Mouse (Mus musculus) hindbrain, embryonic 10.5 days (tissue): ENCODE measurements around the gene Mboat2. TPM values are rescaled to one million over a fixed set of nuclear protein-coding genes. Genes with fewer than 3 reads are reported as not detected.

Source experiments
- DNase-seq: peaks from one replicate; pipeline ENCODE4 v3.0.0-alpha.2; 2017; ENCODE audit warnings: low spot score
- H3K27ac ChIP-seq: fragments of 300-500 bp; sonication (generic); 2 replicates; pipeline ENCODE4 v1.5.1; 2016; ENCODE audit warnings: mild to moderate bottlenecking, moderate library complexity
- H3K27me3 ChIP-seq: fragments of 300-500 bp; sonication (generic); 2 replicates; pipeline ENCODE4 v1.6.1; 2016; ENCODE audit warnings: mild to moderate bottlenecking; ENCODE audit not compliant: poor library complexity, insufficient read depth, severe bottlenecking
- H3K36me3 ChIP-seq: fragments of 300-500 bp; sonication (generic); 2 replicates; pipeline ENCODE4 v1.6.1; 2016; ENCODE audit warnings: mild to moderate bottlenecking, moderate library complexity
- H3K4me1 ChIP-seq: fragments of 300-500 bp; sonication (generic); replicated peaks from 2 replicates; pipeline ENCODE4 v1.6.1; 2016; ENCODE audit warnings: mild to moderate bottlenecking
- H3K4me3 ChIP-seq: fragments of 300-500 bp; sonication (generic); 2 replicates; pipeline ENCODE4 v1.5.1; 2016; ENCODE audit warnings: mild to moderate bottlenecking, moderate library complexity
- H3K9me3 ChIP-seq: fragments of 300-500 bp; sonication (generic); 2 replicates; pipeline ENCODE4 v1.6.1; 2016; ENCODE audit warnings: mild to moderate bottlenecking, moderate library complexity
- WGBS: fragments of 180-500 bp; shearing (Covaris S2); methylation state at CpG from one replicate; pipeline ENCODE4 v1.1.7; 2016; 5-methylcytosine and 5-hydroxymethylcytosine counted together
- polyA plus RNA-seq: library from polyadenylated mRNA; unstranded; fragments of >200 nt; fragmentation: Nextera tagmentation; extraction: Ambion mirVana; gene quantifications from 2 replicates; pipeline ENCODE4 v1.2.1, GENCODE M21; 2016

Gene Mboat2
- polyA plus RNA-seq, 1 experiment from 2014 or later = 43.6 TPM

DNA sequence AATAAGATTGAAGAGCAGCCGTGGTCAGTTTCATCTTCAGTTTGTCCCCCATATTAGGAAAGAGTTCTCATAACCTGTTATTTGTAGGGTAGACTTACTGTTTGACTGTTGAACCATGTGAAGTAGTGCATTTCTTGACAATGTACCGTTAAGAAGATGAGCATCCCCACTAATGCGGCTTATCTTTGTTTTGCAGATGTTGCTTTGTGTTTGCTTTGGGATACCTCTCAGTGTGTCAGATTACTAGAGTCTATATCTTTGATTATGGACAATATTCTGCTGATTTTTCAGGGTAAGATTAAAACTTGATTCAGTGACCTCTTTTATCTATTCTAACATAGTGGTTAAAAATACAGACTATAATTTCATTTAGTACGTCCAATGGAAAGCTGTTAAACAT lies 93.3 kb downstream of the Mboat2 start:
- no peaks in the 10 kb centered on the region for H3K27me3 ChIP-seq
- H3K4me3 ChIP-seq = no peak overlapping the region
- H3K27ac ChIP-seq = no peak overlapping the region
- H3K4me1 ChIP-seq = peaks cover 19% of the 10 kb centered on the region
- H3K9me3 ChIP-seq = no peaks in the 10 kb centered on the region
- DNase-seq = no peak
- H3K36me3 ChIP-seq = peaks cover 18% of the 10 kb centered on the region
- WGBS = 90% methylated on average over 4 of the region's 4 CpGs

DNA sequence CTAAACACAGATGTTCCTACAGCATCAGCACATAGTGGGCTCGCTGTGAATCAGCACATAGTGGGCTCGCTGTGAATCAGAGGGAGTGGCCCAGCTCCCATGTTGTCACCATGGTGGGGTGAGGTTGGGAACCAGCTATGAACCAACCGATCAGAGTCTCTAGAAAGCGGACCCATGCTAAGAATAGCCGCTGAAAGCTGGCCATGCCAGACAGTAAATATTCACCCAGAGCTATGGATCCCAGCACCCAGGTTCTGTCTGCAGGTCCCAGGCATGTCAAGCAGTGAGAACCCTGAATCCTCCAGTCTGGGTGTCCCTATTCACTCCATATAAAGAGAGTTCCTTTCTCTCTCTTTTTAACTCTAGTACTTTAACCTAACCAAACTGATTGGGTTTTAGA lies 94.6 kb downstream of the Mboat2 start:
- WGBS = 78% methylated on average over 5 of the region's 5 CpGs
- no peak overlapping the region for H3K4me3 ChIP-seq
- no peaks in the 10 kb centered on the region for H3K9me3 ChIP-seq
- peaks cover 19% of the 10 kb centered on the region for H3K4me1 ChIP-seq
- DNase-seq = no peak
- H3K27ac ChIP-seq = no peak overlapping the region
- peaks cover 17% of the 10 kb centered on the region for H3K36me3 ChIP-seq
- H3K27me3 ChIP-seq = no peaks in the 10 kb centered on the region

DNA sequence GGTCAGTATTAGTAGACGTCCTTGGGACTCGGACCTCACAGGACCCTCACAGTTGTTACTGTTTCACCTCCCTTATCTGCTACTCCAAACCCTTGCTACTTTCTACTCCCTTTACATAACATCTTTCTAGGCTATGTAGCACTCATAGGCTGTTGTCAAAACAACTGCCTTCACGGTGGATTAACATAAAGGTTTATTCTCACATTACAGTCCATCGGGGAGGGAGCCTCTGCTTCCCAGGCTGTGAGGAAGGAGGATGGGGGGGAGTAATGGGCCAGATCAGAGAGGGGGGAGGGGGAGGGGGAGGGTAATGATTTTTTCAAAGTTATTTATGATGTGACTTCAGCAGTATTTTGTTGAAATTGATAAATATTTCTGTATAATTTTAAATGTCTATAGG lies 95.0 kb downstream of the Mboat2 start:
- H3K27ac ChIP-seq = no peak overlapping the region
- no peaks in the 10 kb centered on the region for H3K9me3 ChIP-seq
- no peaks in the 10 kb centered on the region for H3K27me3 ChIP-seq
- WGBS = 45% methylated on average over 4 of the region's 4 CpGs
- H3K4me3 ChIP-seq = no peak overlapping the region
- DNase-seq = no peak
- peaks cover 17% of the 10 kb centered on the region for H3K36me3 ChIP-seq
- H3K4me1 ChIP-seq = peaks cover 19% of the 10 kb centered on the region

DNA sequence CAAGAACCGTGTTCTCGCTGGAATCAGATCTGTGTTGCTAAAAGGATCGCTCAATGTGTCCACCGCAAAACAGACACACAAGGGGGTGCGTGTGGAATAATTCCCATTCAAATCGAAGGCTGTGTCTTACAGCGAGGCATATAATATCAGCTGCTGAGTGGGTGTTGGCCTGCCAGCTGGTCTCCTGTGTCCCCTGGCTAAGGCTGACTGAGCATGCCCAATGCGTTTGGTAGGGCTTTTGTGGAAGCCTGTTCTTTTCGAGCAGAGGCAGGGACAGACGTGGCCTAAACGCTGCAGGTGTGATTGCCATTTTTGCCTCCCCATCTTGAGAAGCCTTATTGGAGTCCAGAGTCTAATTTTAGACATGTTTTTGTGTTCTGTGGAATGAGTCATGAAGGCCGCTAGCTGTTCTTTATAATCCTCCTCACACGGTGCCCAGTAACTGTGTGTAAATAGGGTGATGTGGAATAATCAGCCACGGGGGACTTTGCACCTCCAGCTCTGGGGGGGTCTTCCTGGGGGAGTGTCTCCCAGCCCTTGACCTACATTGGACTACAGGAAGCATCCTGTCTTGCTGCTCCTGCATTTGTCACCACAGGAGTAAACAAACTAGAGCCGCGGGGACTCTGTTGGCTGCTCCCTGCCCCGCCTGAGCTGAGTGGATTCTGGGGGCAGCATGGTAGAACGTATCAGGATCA lies 97.5 kb downstream of the Mboat2 start:
- no peak for DNase-seq
- H3K4me3 ChIP-seq = no peak overlapping the region
- H3K4me1 ChIP-seq = peaks cover 30% of the 10 kb centered on the region
- no peaks in the 10 kb centered on the region for H3K27me3 ChIP-seq
- no peaks in the 10 kb centered on the region for H3K9me3 ChIP-seq
- 74% methylated on average over 18 of the region's 18 CpGs for WGBS
- H3K36me3 ChIP-seq = peaks cover 17% of the 10 kb centered on the region
- H3K27ac ChIP-seq = peak overlapping the region; percentile 67

DNA sequence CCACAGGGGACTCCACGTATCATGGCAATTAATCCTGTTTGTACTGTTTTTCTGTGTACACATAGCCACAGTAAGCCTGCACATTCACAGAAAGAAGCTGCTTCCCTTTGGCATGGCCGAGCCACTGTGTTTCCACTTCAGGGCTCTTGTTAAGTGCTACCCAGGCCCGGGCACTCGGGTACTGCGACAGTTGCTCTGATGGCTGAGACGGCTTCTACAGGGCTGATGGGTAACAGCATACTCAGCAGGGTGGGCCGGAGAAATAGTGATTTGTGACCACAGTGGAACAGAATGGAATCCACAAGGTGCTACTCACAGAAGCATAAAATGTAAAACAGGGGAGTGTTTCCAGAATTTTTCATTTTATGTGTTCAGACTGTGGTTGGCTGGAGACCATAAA lies 98.4 kb downstream of the Mboat2 start:
- no peaks in the 10 kb centered on the region for H3K27me3 ChIP-seq
- no peaks in the 10 kb centered on the region for H3K9me3 ChIP-seq
- DNase-seq = no peak
- H3K27ac ChIP-seq = peak overlapping the region; percentile 67; the same call in 1 of the 2 replicates
- H3K4me3 ChIP-seq = no peak overlapping the region
- WGBS = 89% methylated on average over 7 of the region's 7 CpGs
- H3K36me3 ChIP-seq = peaks cover 23% of the 10 kb centered on the region
- peaks cover 39% of the 10 kb centered on the region for H3K4me1 ChIP-seq

DNA sequence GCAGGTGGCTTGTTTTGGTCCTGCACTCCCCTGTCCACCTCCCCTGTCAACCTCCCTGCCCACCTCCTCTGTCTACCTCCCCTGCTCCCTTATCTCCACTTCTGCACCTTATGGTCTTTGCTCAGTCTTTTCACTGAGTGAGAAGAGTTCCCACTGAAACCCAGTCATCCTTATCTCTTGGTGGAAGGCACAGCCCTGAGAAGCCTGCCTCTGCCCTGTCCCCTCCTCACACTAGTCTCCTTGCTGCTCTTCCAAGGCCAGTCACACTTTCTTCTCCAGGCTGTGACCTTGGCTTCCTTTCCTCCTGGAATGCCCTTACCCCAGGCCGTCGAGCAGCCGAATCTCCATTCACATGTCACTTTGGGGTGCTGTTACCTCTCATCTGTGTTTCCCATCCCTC lies 100.1 kb downstream of the Mboat2 start:
- Histone ChIP-seq H3K36me3 (peaks cover 28% of the 10 kb centered on the region), H3K4me3 (no peak overlapping the region), H3K9me3 (no peaks in the 10 kb centered on the region), H3K27ac (no peak overlapping the region), H3K4me1 (peaks cover 33% of the 10 kb centered on the region), H3K27me3 (no peaks in the 10 kb centered on the region)
- no peak for DNase-seq
- WGBS = 81% methylated on average over 3 of the region's 3 CpGs

DNA sequence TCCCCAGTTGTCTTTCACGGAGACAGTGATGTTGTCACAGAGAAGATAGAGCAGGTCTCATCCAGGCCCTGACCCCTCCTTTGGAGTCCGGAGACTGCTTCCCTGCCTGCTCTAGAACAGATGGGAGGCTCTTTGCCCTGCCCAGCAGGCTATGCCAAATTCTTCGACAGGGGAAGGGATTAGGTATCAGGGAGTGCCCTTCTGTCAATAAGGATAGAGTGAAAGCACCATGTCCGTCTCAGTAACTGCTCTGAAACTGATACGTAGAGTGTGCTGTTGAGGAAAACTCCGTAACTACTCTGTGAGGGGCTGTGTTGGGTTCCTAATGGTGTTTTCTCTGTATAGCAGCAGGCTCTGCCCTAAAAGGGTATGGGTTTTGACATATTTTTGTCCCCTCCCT lies 101.4 kb downstream of the Mboat2 start:
- no peak for DNase-seq
- WGBS = 69% methylated on average over 6 of the region's 6 CpGs
- no peaks in the 10 kb centered on the region for H3K27me3 ChIP-seq
- H3K4me1 ChIP-seq = peaks cover 33% of the 10 kb centered on the region
- no peak overlapping the region for H3K27ac ChIP-seq
- H3K4me3 ChIP-seq = no peak overlapping the region
- H3K36me3 ChIP-seq = peaks cover 30% of the 10 kb centered on the region
- no peaks in the 10 kb centered on the region for H3K9me3 ChIP-seq

DNA sequence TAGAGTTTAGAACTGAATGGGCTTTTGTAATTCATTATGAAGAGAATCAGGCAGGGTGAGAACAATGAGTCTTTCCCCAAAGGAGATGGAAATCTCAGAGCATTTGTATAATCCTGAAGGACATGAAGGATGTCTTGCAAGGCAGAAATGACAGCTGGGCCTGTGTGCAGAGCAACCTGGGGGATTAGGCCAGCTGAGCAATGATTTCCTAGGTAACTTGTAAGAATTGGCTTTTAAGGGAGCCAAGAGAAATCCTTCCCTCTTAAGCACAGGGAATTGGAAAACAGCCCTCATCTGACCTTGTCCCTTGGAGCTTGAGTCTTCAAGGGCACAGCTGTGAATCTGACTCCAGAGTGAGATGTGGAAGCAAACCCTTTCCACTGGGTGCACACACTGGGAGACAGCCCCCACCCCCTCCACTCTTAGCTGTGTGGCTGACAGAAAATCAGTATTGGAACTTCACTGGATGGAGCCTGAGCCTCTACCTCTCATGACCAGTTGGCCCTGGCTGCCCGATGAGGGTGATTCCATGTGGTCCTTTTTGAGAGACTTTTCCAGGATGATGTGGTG lies 102.6 kb downstream of the Mboat2 start:
- H3K27ac ChIP-seq = no peak overlapping the region
- no peaks in the 10 kb centered on the region for H3K9me3 ChIP-seq
- 88% methylated on average over 1 of the region's 1 CpGs for WGBS
- H3K4me1 ChIP-seq = peaks cover 25% of the 10 kb centered on the region
- no peaks in the 10 kb centered on the region for H3K27me3 ChIP-seq
- no peak overlapping the region for H3K4me3 ChIP-seq
- H3K36me3 ChIP-seq = peaks cover 25% of the 10 kb centered on the region
- DNase-seq = no peak

DNA sequence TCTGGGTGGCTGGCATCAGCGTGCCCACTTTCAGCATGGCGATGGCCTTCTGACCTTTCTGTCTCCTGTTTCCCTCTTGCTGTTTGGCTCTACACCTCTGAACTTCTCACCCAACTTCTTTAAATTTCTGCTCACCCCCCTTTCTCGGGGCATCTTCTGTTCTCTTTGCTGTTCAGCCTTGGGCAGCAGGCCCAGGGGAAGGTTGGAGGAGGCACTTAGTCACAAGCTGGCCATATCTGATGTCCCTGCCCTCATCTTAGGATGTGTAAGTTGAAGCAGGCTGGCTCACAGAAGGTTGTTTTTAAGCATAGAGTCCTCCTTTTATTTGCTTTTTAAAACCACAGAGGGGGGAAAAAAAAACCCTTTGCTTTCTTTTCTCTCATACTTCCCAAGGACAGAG lies 103.3 kb downstream of the Mboat2 start:
- Histone ChIP-seq H3K27me3 (no peaks in the 10 kb centered on the region), H3K36me3 (peaks cover 20% of the 10 kb centered on the region), H3K4me3 (no peak overlapping the region), H3K9me3 (no peaks in the 10 kb centered on the region), H3K27ac (no peak overlapping the region), H3K4me1 (peaks cover 20% of the 10 kb centered on the region)
- 90% methylated on average over 3 of the region's 3 CpGs for WGBS
- no peak for DNase-seq

DNA sequence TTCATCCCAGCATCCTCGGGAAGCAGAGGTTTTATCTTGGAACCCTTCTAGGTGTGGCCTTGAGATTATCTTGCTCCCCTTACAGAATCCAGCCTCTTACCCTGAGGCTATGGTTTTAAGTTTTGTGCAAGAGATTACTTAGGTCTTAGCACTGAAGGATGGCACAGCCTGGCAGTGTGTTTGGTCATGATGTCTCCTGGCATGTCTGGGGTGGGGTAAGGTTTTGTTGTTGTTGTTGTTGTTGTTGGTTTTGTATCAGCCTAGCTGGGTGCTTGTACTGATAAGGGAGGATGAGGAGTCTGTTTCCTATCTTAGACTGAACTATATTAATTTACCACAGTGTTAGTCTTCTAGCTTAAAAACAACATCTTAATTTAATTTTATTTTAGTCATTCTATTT lies 105.6 kb downstream of the Mboat2 start:
- Histone ChIP-seq H3K4me1 (peaks cover 16% of the 10 kb centered on the region), H3K4me3 (no peak overlapping the region), H3K9me3 (no peaks in the 10 kb centered on the region), H3K27ac (no peak overlapping the region), H3K36me3 (peaks cover 42% of the 10 kb centered on the region), H3K27me3 (no peaks in the 10 kb centered on the region)
- DNase-seq = no peak
- WGBS = 76% methylated on average over 1 of the region's 1 CpGs

DNA sequence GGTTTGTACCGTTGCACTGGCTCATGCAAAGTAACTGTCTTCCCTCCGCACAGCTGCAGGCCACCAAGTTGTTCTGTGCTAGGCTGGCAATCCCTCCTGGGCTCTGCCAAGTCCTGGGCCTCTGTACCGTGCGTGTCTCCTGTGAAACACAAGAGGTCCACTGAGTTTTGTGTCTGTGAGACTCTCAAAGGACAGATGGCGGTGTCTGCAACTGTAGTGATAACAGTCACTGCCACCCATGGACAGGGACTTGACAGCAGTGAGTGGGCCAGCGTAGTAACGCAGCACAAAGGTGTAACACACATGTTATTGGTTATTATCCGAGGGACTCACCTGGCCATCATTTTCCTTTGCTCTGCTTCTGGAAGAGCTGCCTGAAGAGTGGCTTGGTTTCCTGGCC lies 108.7 kb downstream of the Mboat2 start:
- 95% methylated on average over 8 of the region's 8 CpGs for WGBS
- no peak for DNase-seq

DNA sequence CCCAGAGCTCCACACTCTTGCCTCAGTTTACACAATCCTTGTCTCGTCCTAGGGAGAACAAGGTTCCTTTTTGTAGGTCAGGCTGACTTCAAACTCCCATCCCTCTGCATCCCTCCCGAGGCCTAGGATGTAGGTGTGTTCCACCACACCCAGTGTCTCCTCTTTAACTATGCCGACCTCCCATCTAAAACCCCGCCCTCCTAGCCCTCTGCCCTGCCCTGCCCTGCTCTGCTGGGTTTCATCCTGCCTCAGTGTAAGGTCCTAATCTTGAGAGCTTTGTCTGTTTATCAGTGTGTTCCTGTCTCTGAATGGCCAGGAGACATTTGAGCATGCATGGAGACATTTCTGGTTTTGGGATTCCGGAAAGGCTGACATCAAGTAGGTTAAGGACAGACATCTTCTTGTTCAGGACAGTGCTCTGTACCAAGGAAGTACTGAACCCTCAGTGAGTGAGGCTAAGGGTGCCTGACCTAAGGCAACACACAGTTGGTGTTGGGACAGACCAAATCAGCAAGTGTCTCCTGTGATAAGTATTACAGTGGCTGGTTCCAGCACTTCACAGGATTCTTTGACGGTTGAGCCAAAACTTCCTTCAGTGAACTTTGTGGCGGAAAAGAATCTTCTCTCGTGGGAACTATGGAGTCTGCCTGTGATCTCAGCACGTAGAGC lies 112.1 kb downstream of the Mboat2 start:
- Histone ChIP-seq H3K9me3 (no peaks in the 10 kb centered on the region), H3K4me1 (no peaks in the 10 kb centered on the region), H3K4me3 (no peak overlapping the region), H3K36me3 (peaks cover 79% of the 10 kb centered on the region), H3K27ac (no peak overlapping the region), H3K27me3 (no peaks in the 10 kb centered on the region)
- no peak for DNase-seq
- 88% methylated on average over 9 of the region's 9 CpGs for WGBS

More for the DNA sequence above, 108.7 kb downstream of the Mboat2 start:
- no peak overlapping the region for H3K4me3 ChIP-seq
- peaks cover 65% of the 10 kb centered on the region for H3K36me3 ChIP-seq
- no peaks in the 10 kb centered on the region for H3K27me3 ChIP-seq
- H3K9me3 ChIP-seq = no peaks in the 10 kb centered on the region
- no peaks in the 10 kb centered on the region for H3K4me1 ChIP-seq
- H3K27ac ChIP-seq = no peak overlapping the region

DNA sequence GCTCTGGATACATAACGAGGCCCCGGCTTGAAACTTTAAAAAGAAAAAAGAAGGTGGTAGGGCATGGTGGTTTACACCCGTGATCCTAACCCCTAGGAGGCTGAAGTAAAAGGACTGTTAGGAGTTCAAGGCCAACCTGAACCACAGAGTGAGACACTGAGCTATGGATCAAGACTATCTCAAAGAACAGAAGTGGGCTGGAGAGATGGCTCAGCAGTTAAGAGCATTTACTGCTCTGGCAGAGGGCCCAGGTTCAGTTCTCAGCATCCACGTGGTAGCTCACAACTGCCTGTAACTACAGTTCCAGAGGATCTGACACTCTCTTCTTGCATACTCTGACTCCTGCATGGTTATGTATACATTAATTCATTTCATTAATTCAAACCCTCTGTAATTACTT lies 112.7 kb downstream of the Mboat2 start:
- no peaks in the 10 kb centered on the region for H3K4me1 ChIP-seq
- H3K36me3 ChIP-seq = peaks cover 86% of the 10 kb centered on the region
- 93% methylated on average over 4 of the region's 4 CpGs for WGBS
- H3K27ac ChIP-seq = no peak overlapping the region
- DNase-seq = no peak
- H3K27me3 ChIP-seq = no peaks in the 10 kb centered on the region
- no peak overlapping the region for H3K4me3 ChIP-seq
- no peaks in the 10 kb centered on the region for H3K9me3 ChIP-seq
